Mouse (Mus musculus) liver, embryonic 14.5 days (tissue): Measurements from ENCODE around the gene Apom.
A peak's percentile ranks its signal among the peaks of the same experiment; 100 is the strongest.

Experiments
- CTCF ChIP-seq: IDR thresholded peaks from 2 replicates; pipeline ENCODE4 v1.5.1; 2016; ENCODE audit warnings: antibody characterized with exemption, low read depth, control low read depth
- EP300 ChIP-seq: IDR thresholded peaks from 2 replicates; pipeline ENCODE4 v1.6.1; 2016; ENCODE audit warnings: antibody characterized with exemption, low read depth

DNA sequence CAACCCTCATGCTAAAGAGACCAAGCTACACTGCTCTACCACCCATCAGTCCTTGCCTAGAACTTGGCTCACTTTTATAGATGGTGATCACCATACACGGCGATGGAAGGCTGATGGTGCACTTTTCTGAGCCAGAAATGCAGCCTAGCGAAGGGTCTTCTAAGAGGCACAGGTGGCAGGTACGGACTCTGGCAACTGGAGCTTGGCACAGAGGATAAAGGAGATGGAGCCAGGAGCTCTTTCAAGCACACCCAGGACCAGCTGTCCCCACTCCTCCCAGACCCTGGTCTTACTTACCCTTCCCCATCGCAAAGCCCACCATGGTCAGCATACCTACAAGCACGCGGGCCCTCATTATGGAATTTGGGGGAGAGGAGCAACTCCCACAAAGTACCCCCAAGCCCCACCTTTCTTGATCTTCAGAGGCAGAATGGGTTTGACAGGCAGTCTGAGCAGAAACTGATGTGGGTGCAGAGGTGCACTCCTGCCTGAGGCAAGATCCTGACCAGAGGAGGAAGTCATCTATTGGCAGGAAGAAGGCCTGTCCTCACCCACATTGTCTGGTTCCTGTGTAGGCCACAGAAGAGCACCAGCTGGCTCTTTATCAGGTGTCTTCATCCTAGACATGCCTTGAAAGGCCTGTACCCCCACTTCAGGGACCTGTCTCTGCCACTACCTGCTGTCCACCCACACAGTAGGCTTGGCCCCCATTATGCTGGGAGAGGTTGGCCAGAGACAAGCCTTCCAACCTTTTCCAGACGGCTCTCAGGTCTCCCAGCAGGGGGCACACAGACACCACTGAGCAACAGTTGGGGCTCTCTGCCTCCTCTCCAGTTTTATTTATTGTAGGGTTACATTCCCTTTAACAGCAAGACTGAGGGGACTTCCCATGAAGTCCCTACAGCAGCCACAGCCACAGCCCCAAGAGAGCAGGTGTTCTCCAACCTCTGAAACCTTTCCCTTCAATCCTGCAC, 16.5 kb downstream of the Apom start, which contains the start of gene Ly6g5b:
- TF ChIP-seq CTCF (peak; percentile 80), EP300 (no peak)
